Mouse (Mus musculus) liver, embryonic 11.5 days (tissue): ENCODE measurements at regions not wholly inside any gene's neighbourhood (a gene's known extent, or its start where the extent isn't known, plus 50 kb on each side); places are given as distances from the start of the nearest gene placed in this dataset. TPM values are rescaled to one million over a fixed set of nuclear protein-coding genes. Genes with fewer than 3 reads are reported as not detected.

Experiments used
- ATAC-seq: fragments of 200-750 bp; cut with Nextera tagmentation; replicated peaks from 2 replicates; pipeline ENCODE4 v1.8.0; 2017; ENCODE audit warnings: moderate number of reproducible peaks, mild to moderate bottlenecking, moderate TSS enrichment, moderate library complexity; ENCODE audit not compliant: low FRiP score
- DNase-seq: peaks from one replicate; pipeline ENCODE4 v3.0.0-alpha.2; 2017; ENCODE audit warnings: low spot score
- H3K27ac ChIP-seq: fragments of 300-500 bp; sonication (generic); 2 replicates; pipeline ENCODE4 v1.5.1; 2014; ENCODE audit warnings: mild to moderate bottlenecking, low read depth, low read length, control low read depth
- H3K27me3 ChIP-seq: fragments of 300-500 bp; sonication (generic); replicated peaks from 2 replicates; pipeline ENCODE4 v1.6.1; 2014; ENCODE audit warnings: low read length, mixed read lengths; ENCODE audit not compliant: control insufficient read depth, insufficient read depth
- H3K36me3 ChIP-seq: fragments of 300-500 bp; sonication (generic); 2 replicates; pipeline ENCODE4 v1.6.1; 2014; ENCODE audit warnings: mild to moderate bottlenecking, low read length, moderate library complexity, mixed read lengths; ENCODE audit not compliant: control insufficient read depth, insufficient read depth
- H3K4me1 ChIP-seq: fragments of 300-500 bp; sonication (generic); replicated peaks from 2 replicates; pipeline ENCODE4 v1.6.1; 2014; ENCODE audit warnings: low read length, mixed read lengths; ENCODE audit not compliant: control insufficient read depth, insufficient read depth
- H3K4me2 ChIP-seq: fragments of 300-500 bp; sonication (generic); 2 replicates; pipeline ENCODE4 v1.6.1; 2014; ENCODE audit warnings: mild to moderate bottlenecking, control low read depth, moderate library complexity
- H3K4me3 ChIP-seq: fragments of 300-500 bp; sonication (generic); 2 replicates; pipeline ENCODE4 v1.5.1; 2014; ENCODE audit warnings: low read depth, low read length, control low read depth
- H3K9ac ChIP-seq: fragments of 300-500 bp; sonication (generic); 2 replicates; pipeline ENCODE4 v1.6.1; 2014; ENCODE audit warnings: low read depth, low read length, control low read depth
- H3K9me3 ChIP-seq: fragments of 300-500 bp; sonication (generic); 2 replicates; pipeline ENCODE4 v1.6.1; 2016; ENCODE audit warnings: low read length, inconsistent platforms, mixed read lengths; ENCODE audit not compliant: control insufficient read depth
- WGBS: fragments of 180-500 bp; shearing (Covaris S2); extraction: QIAGEN DNeasy Blood & Tissue Kit; methylation state at CpG from one replicate; pipeline ENCODE4 v1.1.7; 2014; 5-methylcytosine and 5-hydroxymethylcytosine counted together
- microRNA-seq: library from miRNA; unstranded; fragments of <30 nt; microRNA quantifications from one replicate; pipeline ENCODE4, GENCODE M21; 2017; ENCODE audit warnings: borderline number of aligned reads

- H3K4me1 ChIP-seq, result no peaks in the 10 kb centered on the region
- ATAC-seq, result no peak
- no peak overlapping the region for H3K4me2 ChIP-seq
- no peaks in the 10 kb centered on the region for H3K36me3 ChIP-seq
- DNase-seq, result no peak
- no peak overlapping the region for H3K9ac ChIP-seq
- no peaks in the 10 kb centered on the region for H3K27me3 ChIP-seq
- H3K27ac ChIP-seq, result no peak overlapping the region
- H3K4me3 ChIP-seq, result no peak overlapping the region
- WGBS, result 81% methylated on average over 3 of the region's 3 CpGs
- no peaks in the 10 kb centered on the region for H3K9me3 ChIP-seq
Observed at GRCm38 (mm10) chr10:24981763-24982162, 54.5 kb upstream of the Arg1 start.

Small RNAs in the stretch of these regions (microRNA-seq; reads per million reads assigned to microRNA genes)
- not detected for gene Gm22566
